Mouse (Mus musculus) liver, embryonic 14.5 days (tissue): ENCODE results near the gene Slc26a9. TPM values are rescaled to one million over a fixed set of nuclear protein-coding genes. Genes with fewer than 3 reads are reported as not detected.

Experiments used
- ATAC-seq: fragments of 200-750 bp; cut with Nextera tagmentation; 2 replicates; pipeline ENCODE4 v1.8.0; 2017; ENCODE audit warnings: moderate number of reproducible peaks, mild to moderate bottlenecking, moderate library complexity; ENCODE audit not compliant: insufficient read depth
- DNase-seq, 3 experiments: peaks; one replicate each; pipeline ENCODE4 v3.0.0-alpha.2; 2012 to 2013; ENCODE audit warnings: low read depth in 3 of 3, low spot score in 3 of 3
- H3K27ac ChIP-seq: fragments of 300-500 bp; sonication (generic); 2 replicates; pipeline ENCODE4 v1.5.1; 2014; ENCODE audit warnings: moderate library complexity, mild to moderate bottlenecking, control low read depth, inconsistent platforms
- H3K27me3 ChIP-seq: fragments of 300-500 bp; sonication (generic); 2 replicates; pipeline ENCODE4 v1.6.1; 2014; ENCODE audit warnings: mild to moderate bottlenecking, low read length, moderate library complexity; ENCODE audit not compliant: control insufficient read depth, insufficient read depth
- H3K36me3 ChIP-seq: fragments of 300-500 bp; sonication (generic); replicated peaks from 2 replicates; pipeline ENCODE4 v1.6.1; 2014; ENCODE audit warnings: low read depth; ENCODE audit not compliant: control insufficient read depth, insufficient read depth
- H3K4me1 ChIP-seq, 2 experiments: fragments of 200-500 bp in 1 of 2; fragments of 300-500 bp in 1 of 2; sonication (generic) in 1 of 2; replicated peaks; 2 replicates each; pipeline ENCODE4 v1.6.1; 2012 to 2014; ENCODE audit warnings: antibody characterized with exemption in 1 of 2, inconsistent platforms in 1 of 2, low read length in 1 of 2; ENCODE audit not compliant: control insufficient read depth in 2 of 2, insufficient read depth in 2 of 2
- H3K4me2 ChIP-seq: fragments of 300-500 bp; sonication (generic); 2 replicates; pipeline ENCODE4 v1.6.1; 2014; ENCODE audit warnings: low read depth, mild to moderate bottlenecking, control low read depth, moderate library complexity
- H3K4me3 ChIP-seq, 2 experiments: fragments of 200-500 bp in 1 of 2; fragments of 300-500 bp in 1 of 2; sonication (generic) in 1 of 2; 2 replicates each; pipeline ENCODE4 v1.5.1; 2012 to 2014; ENCODE audit warnings: low read depth in 2 of 2, low read length in 2 of 2, mild to moderate bottlenecking in 2 of 2, control low read depth in 1 of 2, inconsistent platforms in 1 of 2, moderate library complexity in 1 of 2; ENCODE audit not compliant: insufficient read depth in 1 of 2
- H3K9ac ChIP-seq: fragments of 300-500 bp; sonication (generic); replicated peaks from 2 replicates; pipeline ENCODE4 v1.6.1; 2014; ENCODE audit warnings: mild to moderate bottlenecking, control low read depth, moderate library complexity
- H3K9me3 ChIP-seq: fragments of 300-500 bp; sonication (generic); 2 replicates; pipeline ENCODE4 v1.6.1; 2016; ENCODE audit warnings: low read length, mixed read lengths; ENCODE audit not compliant: control insufficient read depth
- CTCF ChIP-seq: IDR thresholded peaks from 2 replicates; pipeline ENCODE4 v1.5.1; 2016; ENCODE audit warnings: antibody characterized with exemption, low read depth, control low read depth
- EP300 ChIP-seq: IDR thresholded peaks from 2 replicates; pipeline ENCODE4 v1.6.1; 2016; ENCODE audit warnings: antibody characterized with exemption, low read depth
- WGBS: fragments of 180-500 bp; shearing (Covaris S2); extraction: QIAGEN DNeasy Blood & Tissue Kit; methylation state at CpG from one replicate; pipeline ENCODE4 v1.1.7; 2014; ENCODE audit not compliant: insufficient replicate concordance; 5-methylcytosine and 5-hydroxymethylcytosine counted together
- polyA plus RNA-seq, 2 experiments: library from polyadenylated mRNA; depleted of rRNA in 1 of 2; stranded (reverse) in 1 of 2; unstranded in 1 of 2; fragments of >200 nt; fragmentation: Nextera tagmentation in 1 of 2; extraction: Ambion mirVana in 1 of 2; gene quantifications; 2 replicates each; pipeline versions ENCODE4 v1.2.1 to v1.2.3; 2012 to 2014

The Slc26a9 gene
- polyA plus RNA-seq, 2 experiments, result 0.06 TPM; not detected in 1

DNA sequence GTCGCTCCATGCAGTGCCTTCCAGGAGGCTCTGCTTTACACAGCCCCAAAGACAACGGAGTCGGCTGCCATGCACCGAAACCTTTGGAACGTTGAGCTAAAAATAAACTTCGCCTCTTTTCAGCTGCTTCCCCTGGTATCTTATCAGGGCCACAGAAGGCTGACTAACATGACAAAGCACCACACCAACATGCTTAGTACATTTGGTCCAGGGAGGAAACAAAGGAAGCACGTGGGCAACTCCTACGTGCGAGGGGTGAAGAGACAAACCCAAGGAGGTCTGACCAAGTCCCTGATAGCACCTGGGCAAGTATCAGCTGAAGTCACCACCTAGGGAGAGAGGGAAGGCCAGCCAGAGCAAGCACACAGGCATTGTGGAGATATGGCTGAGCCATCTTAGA is 7.3 kb upstream of the Slc26a9 start:
- H3K36me3 ChIP-seq, result no peaks in the 10 kb centered on the region
- TF ChIP-seq CTCF, result no peak
- no peak for TF ChIP-seq EP300
- H3K9ac ChIP-seq, result no peak overlapping the region
- H3K4me1 ChIP-seq, result peaks cover 0 to 7% of the 10 kb centered on the region in 2 experiments; a peak in 2 of 4 replicates
- 5% methylated on average over 9 of the region's 9 CpGs for WGBS
- ATAC-seq (no peak), DNase-seq (no peak)
- no peak overlapping the region for H3K4me3 ChIP-seq
- H3K4me2 ChIP-seq, result no peak overlapping the region
- no peaks in the 10 kb centered on the region for H3K9me3 ChIP-seq
- no peak overlapping the region for H3K27ac ChIP-seq
- H3K27me3 ChIP-seq, result no peaks in the 10 kb centered on the region; the same call in 1 of the 2 replicates

DNA sequence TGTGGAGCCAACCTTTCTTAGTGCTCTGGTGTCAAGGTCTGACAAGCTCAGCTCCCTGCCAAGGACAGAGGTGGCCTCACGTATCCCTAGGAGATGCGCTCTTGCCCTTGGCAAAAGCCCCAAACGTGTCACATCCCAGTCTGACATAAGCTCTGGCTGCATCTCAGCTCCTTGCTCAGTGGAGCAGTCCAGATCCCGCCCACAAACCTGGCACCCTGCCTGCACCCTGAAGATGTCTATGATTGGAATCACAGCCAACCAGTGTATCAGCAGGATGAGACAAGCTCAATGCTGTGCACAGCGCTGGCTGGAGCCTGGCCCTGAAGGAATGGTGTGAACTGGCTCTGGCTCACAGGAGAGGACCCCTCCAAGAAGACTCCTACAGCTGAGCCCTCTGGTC is 6.6 kb upstream of the Slc26a9 start:
- no peak overlapping the region for H3K4me3 ChIP-seq
- no peak overlapping the region for H3K4me2 ChIP-seq
- H3K36me3 ChIP-seq, result no peaks in the 10 kb centered on the region
- peaks cover 0 to 7% of the 10 kb centered on the region in 2 experiments; a peak in 2 of 4 replicates for H3K4me1 ChIP-seq
- H3K27ac ChIP-seq, result no peak overlapping the region
- WGBS, result 58% methylated on average over 5 of the region's 5 CpGs
- no peaks in the 10 kb centered on the region; the same call in 1 of the 2 replicates for H3K27me3 ChIP-seq
- no peak for TF ChIP-seq EP300
- TF ChIP-seq CTCF, result no peak
- DNase-seq, result no peak
- no peak overlapping the region for H3K9ac ChIP-seq
- H3K9me3 ChIP-seq, result no peaks in the 10 kb centered on the region
- ATAC-seq, result no peak

DNA sequence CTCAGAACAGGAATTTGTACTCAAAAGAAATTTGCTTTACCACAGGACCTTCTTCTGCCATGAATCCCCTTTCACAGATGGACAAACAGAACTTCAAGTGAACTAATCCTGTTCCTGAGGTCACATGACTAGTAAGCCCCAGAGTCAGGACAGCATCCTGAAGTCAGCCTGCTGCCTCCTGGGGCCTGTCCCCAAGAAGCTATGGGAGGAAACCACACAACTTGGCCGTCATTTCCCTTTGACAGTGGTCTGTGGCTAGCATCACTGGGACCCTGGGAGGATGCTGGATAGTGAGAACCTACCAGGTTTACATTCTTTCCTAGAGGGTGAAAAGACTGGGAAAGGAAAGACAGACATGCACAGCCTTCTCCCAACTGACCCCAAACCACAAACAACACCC is 5.1 kb upstream of the Slc26a9 start:
- Histone ChIP-seq H3K27me3 (no peaks in the 10 kb centered on the region; the same call in 1 of the 2 replicates), H3K4me2 (no peak overlapping the region), H3K36me3 (no peaks in the 10 kb centered on the region), H3K27ac (no peak overlapping the region), H3K4me3 (no peak overlapping the region), H3K9ac (no peak overlapping the region), H3K4me1 (peaks cover 0 to 7% of the 10 kb centered on the region in 2 experiments; a peak in 2 of 4 replicates), H3K9me3 (no peaks in the 10 kb centered on the region)
- no peak for DNase-seq
- WGBS, result 27% methylated on average over 1 of the region's 1 CpGs
- no peak for ATAC-seq
- no peak for TF ChIP-seq EP300
- no peak for TF ChIP-seq CTCF

- Histone ChIP-seq H3K4me1 (peaks cover 0 to 7% of the 10 kb centered on the region in 2 experiments; a peak in 2 of 4 replicates), H3K9ac (no peak overlapping the region), H3K4me2 (no peak overlapping the region), H3K9me3 (no peaks in the 10 kb centered on the region), H3K4me3 (no peak overlapping the region), H3K27ac (no peak overlapping the region), H3K36me3 (no peaks in the 10 kb centered on the region), H3K27me3 (no peaks in the 10 kb centered on the region; the same call in 1 of the 2 replicates)
- DNase-seq (no peak), ATAC-seq (no peak)
- no peak for TF ChIP-seq CTCF
- TF ChIP-seq EP300, result no peak
- WGBS, result 84% methylated on average over 9 of the region's 9 CpGs
Observed at GRCm38 (mm10) chr1:131739481-131740160, 4.2 kb upstream of the Slc26a9 start.

- Histone ChIP-seq H3K9ac (no peak overlapping the region), H3K4me1 (no peaks in the 10 kb centered on the region), H3K9me3 (no peaks in the 10 kb centered on the region), H3K4me3 (no peak overlapping the region), H3K27me3 (no peaks in the 10 kb centered on the region), H3K4me2 (no peak overlapping the region), H3K36me3 (no peaks in the 10 kb centered on the region), H3K27ac (no peak overlapping the region)
- WGBS, result 58% methylated on average over 5 of the region's 5 CpGs
- DNase-seq, result no peak
- no peak for ATAC-seq
- TF ChIP-seq CTCF (no peak), EP300 (no peak)
Observed at GRCm38 (mm10) chr1:131745391-131745790, 1.6 kb downstream of the Slc26a9 start.
